ENCODE assay signal across 16 mouse cellular contexts in genomic region chr15:11975836-11976235, GRCm38 (mm10). TPM values are rescaled to one million over a fixed set of nuclear protein-coding genes. Genes with fewer than 3 reads are reported as not detected.
A peak's percentile ranks its signal among the peaks of the same experiment; 100 is the strongest.
DNase-seq lines count a peak whose midpoint lies in the region; TF ChIP-seq lines count a peak whose summit lies in the region.
"Had no signal": no experiment of that assay in that cellular context is flagged by ENCODE, and none has a peak within 500 bp of the region (broad histone marks: within the 10 kb centered on the region; RNA-seq: fewer than 3 reads in every experiment).

No protein-coding gene starts in this region.

- no peak overlapping the region for H3K4me3 ChIP-seq in left cerebral cortex, adult 2 months
- H3K4me3 ChIP-seq: embryonic facial prominence, embryonic 15.5 days; forebrain, embryonic 12.5 days; heart, embryonic 13.5 days; layer of hippocampus, adult 2 months; liver, embryonic 15.5 days had no signal

- intact Hi-C loops in left cerebral cortex, postnatal 4 days (cut with DNase I), result loop anchor here (10.0 kb wide), 1 partner anchor 599 kb away; no protein-coding TSS in a partner anchor
- intact Hi-C loops in left cerebral cortex, adult 2 months (cut with DNase I), result loop anchor here (5.0 to 10.0 kb wide), 2 partner anchors 141 to 389 kb away; partner anchors contain the start of gene Zfr
- intact Hi-C loops in left cerebral cortex, postnatal 25 days (cut with DNase I), result loop anchor here (10.0 kb wide), 2 partner anchors 269 to 819 kb away; no protein-coding TSS in a partner anchor
- intact Hi-C loops in left cerebral cortex, postnatal 14 days (cut with DNase I), result loop anchor here (10.0 kb wide), 2 partner anchors 139 to 399 kb away; partner anchors contain the start of gene Zfr

- DNase-seq in adrenal gland, postnatal 10 days, result peak; percentile 52
- no peak for DNase-seq in adrenal gland, adult 18-20 months (ENCODE audit: low spot score in 2 of 2)
- DNase-seq in left cerebral cortex, postnatal 4 days, result peak; percentile 42
- DNase-seq in left cerebral cortex, adult 2 months (ENCODE audit: extremely low spot score in 1 of 2, low spot score in 2 of 2), result no peak
- peak; percentile 23 for DNase-seq in brain, adult 2 months (ENCODE audit: low read depth, low spot score)
- DNase-seq in lung, postnatal 10 days, result peak; percentile 60
- DNase-seq in left cerebral cortex, postnatal 25 days (ENCODE audit: low spot score in 2 of 2), result no peak
- DNase-seq in left cerebral cortex, postnatal 14 days (ENCODE audit: low spot score in 2 of 2), result no peak
- DNase-seq: kidney, adult 8-10 months; right cerebral cortex, postnatal 4 days had no signal

- TF ChIP-seq CTCF in left cerebral cortex, adult 2 months (IDR thresholded peaks at IDR 0.05), result no peak

- H3K27ac ChIP-seq in left cerebral cortex, adult 2 months, result no peak overlapping the region
- H3K27ac ChIP-seq: embryonic facial prominence, embryonic 15.5 days; forebrain, embryonic 12.5 days; heart, embryonic 13.5 days; hindbrain, embryonic 14.5 days; layer of hippocampus, adult 2 months; liver, embryonic 15.5 days had no signal

RNA-seq across cellular contexts. Expression of gene Sub1, which starts 20.9 kb away (rescaled TPM):
- total RNA-seq in adrenal gland, postnatal 10 days (2021), result 100 to 1,000 TPM; 235 to 272 TPM
- 100 to 1,000 TPM; 203 to 249 TPM for total RNA-seq in adrenal gland, adult 18-20 months (2021)
- 100 to 1,000 TPM; 291 to 292 TPM for total RNA-seq in left cerebral cortex, postnatal 4 days (2021)
- total RNA-seq in left cerebral cortex, adult 2 months (2021), result 100 to 1,000 TPM; 279 to 310 TPM
- total RNA-seq in left cerebral cortex, postnatal 25 days (2021), result 100 to 1,000 TPM; 291 to 330 TPM
- 100 to 1,000 TPM; 308 to 316 TPM for total RNA-seq in left cerebral cortex, postnatal 14 days (2021)

Comparison
In these comparisons a context has a peak if more than half of its experiments do, and no peak if none do; other contexts are left out.
1. DNase-seq: peak in adrenal gland, postnatal 10 days (single experiment), left cerebral cortex, postnatal 4 days (single experiment), brain, adult 2 months (single experiment) and lung, postnatal 10 days (single experiment); none in adrenal gland, adult 18-20 months (0 of 2), left cerebral cortex, adult 2 months (0 of 2), left cerebral cortex, postnatal 25 days (0 of 2) and left cerebral cortex, postnatal 14 days (0 of 2).